8 mouse cellular contexts compared by ENCODE assay signal in genomic region chr16:93780660-93781479, GRCm38 (mm10). TPM values are rescaled to one million over a fixed set of nuclear protein-coding genes. Genes with fewer than 3 reads are reported as not detected.
A peak's percentile ranks its signal among the peaks of the same experiment; 100 is the strongest.
DNase-seq lines count a peak whose midpoint lies in the region; ATAC-seq and TF ChIP-seq lines count a peak whose summit lies in the region.

No protein-coding gene starts in this region.

- H3K9ac ChIP-seq in liver, embryonic 11.5 days (ENCODE audit: low read depth, low read length), result no peak overlapping the region
- no peak overlapping the region for H3K9ac ChIP-seq in hindbrain, embryonic 12.5 days

- ATAC-seq in activated CD4-positive, CD25-positive, alpha-beta regulatory T cell, adult 4 months, result peak; percentile 41
- ATAC-seq in liver, embryonic 11.5 days (replicated peaks; ENCODE audit: low FRiP score), result peak; percentile 79
- ATAC-seq in hindbrain, embryonic 12.5 days (ENCODE audit: low FRiP score), result no peak

- H3K4me3 ChIP-seq in lung, adult 2 months (replicated peaks; ENCODE audit: extremely low read depth, low read depth, low read length), result no peak overlapping the region
- H3K4me3 ChIP-seq in liver, embryonic 11.5 days (ENCODE audit: low read depth, low read length), result no peak overlapping the region
- H3K4me3 ChIP-seq in hindbrain, embryonic 12.5 days, result no peak overlapping the region

- H3K27ac ChIP-seq in liver, embryonic 11.5 days (ENCODE audit: low read depth, low read length), result no peak overlapping the region
- no peak overlapping the region for H3K27ac ChIP-seq in hindbrain, embryonic 12.5 days

- peak; percentile 38 to 55 for DNase-seq in lung, adult 18-20 months
- no peak for DNase-seq in lung, adult 2 months
- no peak for DNase-seq in liver, embryonic 11.5 days (ENCODE audit: low spot score)
- DNase-seq in spleen, postnatal 36 days (ENCODE audit: low spot score in 2 of 2), result peak; percentile 55 to 67
- no peak for DNase-seq in kidney, adult 9 months
- no peak for DNase-seq in neural tube, embryonic 10.5 days (ENCODE audit: extremely low spot score, low spot score)

- H3K4me2 ChIP-seq in liver, embryonic 11.5 days, result peak overlapping the region; percentile 13
- no peak overlapping the region for H3K4me2 ChIP-seq in hindbrain, embryonic 12.5 days (replicated peaks)

- H3K4me1 ChIP-seq in lung, adult 2 months (ENCODE audit: control insufficient read depth, insufficient read depth, low read length), result no peaks in the 10 kb centered on the region; the same call in 1 of the 2 replicates
- H3K4me1 ChIP-seq in liver, embryonic 11.5 days (replicated peaks; ENCODE audit: control insufficient read depth, insufficient read depth, low read length), result peaks cover 8% of the 10 kb centered on the region
- peaks cover 5% of the 10 kb centered on the region for H3K4me1 ChIP-seq in hindbrain, embryonic 12.5 days

- H3K27me3 ChIP-seq in liver, embryonic 11.5 days (replicated peaks; ENCODE audit: control insufficient read depth, insufficient read depth, low read length), result no peaks in the 10 kb centered on the region
- H3K27me3 ChIP-seq in hindbrain, embryonic 12.5 days, result no peaks in the 10 kb centered on the region

- no peak for TF ChIP-seq POLR2A in lung, adult 2 months (IDR thresholded peaks at IDR 0.05; ENCODE audit: borderline replicate concordance, extremely low read depth, low read depth, low read length)

- no peak for TF ChIP-seq CTCF in lung, adult 2 months (IDR thresholded peaks at IDR 0.05; ENCODE audit: insufficient read depth, low read length)

- H3K36me3 ChIP-seq in liver, embryonic 11.5 days (ENCODE audit: control insufficient read depth, insufficient read depth, low read length), result 0 out of 2 replicates have a peak, but pooled peaks cover 5% of the 10 kb centered on the region
- H3K36me3 ChIP-seq in hindbrain, embryonic 12.5 days, result peaks cover 41% of the 10 kb centered on the region

- 0 out of 2 replicates have a peak, but pooled peaks cover 2% of the 10 kb centered on the region for H3K9me3 ChIP-seq in liver, embryonic 11.5 days (ENCODE audit: control insufficient read depth, low read length)
- H3K9me3 ChIP-seq in hindbrain, embryonic 12.5 days (replicated peaks), result 0 out of 2 replicates have a peak, but pooled peaks cover 4% of the 10 kb centered on the region

- 51% methylated on average over 14 of the region's 14 CpGs for WGBS in lung, adult 2 months
- 42% methylated on average over 14 of the region's 14 CpGs for WGBS in liver, embryonic 11.5 days
- 63% methylated on average over 14 of the region's 14 CpGs for WGBS in hindbrain, embryonic 12.5 days

RNA-seq across cellular contexts. Expression of gene Morc3, which starts 51.1 kb away (rescaled TPM):
- 6.1 and 10.7 TPM in 2 replicates for polyA plus RNA-seq in lung, adult 2 months (2012; rRNA removed)
- 10 to 100 TPM; 71.8 to 98.2 TPM for polyA plus RNA-seq in activated CD4-positive, CD25-positive, alpha-beta regulatory T cell, adult 4 months (2017; shearing (Covaris generic))
- 37.0 and 37.6 TPM in 2 replicates for polyA plus RNA-seq in liver, embryonic 11.5 days (2014; fragmentation: Nextera tagmentation; extraction: Ambion mirVana)
- polyA plus RNA-seq in hindbrain, embryonic 12.5 days (2016; fragmentation: Nextera tagmentation; extraction: Ambion mirVana), result 33.4 and 43.7 TPM in 2 replicates

Comparison
In these comparisons a context has a peak if more than half of its experiments do, and no peak if none do; other contexts are left out.
1. DNase-seq: peak in lung, adult 18-20 months (2 of 2) and spleen, postnatal 36 days (2 of 2); none in lung, adult 2 months (single experiment), liver, embryonic 11.5 days (single experiment), kidney, adult 9 months (single experiment) and neural tube, embryonic 10.5 days (single experiment).